Mouse (Mus musculus): ENCODE data around the gene Trpm3.

DNA sequence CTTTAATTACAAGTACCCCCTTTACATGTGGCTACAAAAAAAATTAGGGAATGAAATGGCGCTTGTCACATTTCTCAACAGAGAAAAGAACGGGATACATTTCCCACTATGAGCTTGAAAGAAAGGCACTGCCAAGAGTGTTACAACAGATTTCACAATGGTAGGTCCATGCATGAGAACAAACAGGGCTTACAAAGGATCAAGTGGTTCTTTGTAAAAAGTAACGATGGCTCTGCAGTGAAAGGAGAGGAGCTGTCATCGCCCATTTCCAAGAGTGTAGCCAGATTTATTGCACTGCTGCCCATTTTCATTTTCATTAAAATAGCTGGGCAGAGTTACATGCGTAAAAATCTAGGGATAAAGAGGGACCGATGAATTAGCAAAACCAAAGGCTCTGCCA lies 565.0 kb downstream of the Trpm3 start:
- no peak for TF ChIP-seq POLR2A (IDR thresholded peaks at IDR 0.05; ENCODE audit: low read depth, low read length)
- TF ChIP-seq CTCF (IDR thresholded peaks at IDR 0.05; ENCODE audit: extremely low read depth, insufficient read depth, insufficient read length, insufficient replicate concordance): no peak

Measured in spleen, adult 2 months (tissue).